Mouse (Mus musculus) thymus, adult 2 months (tissue): ENCODE data around the gene Lzts2. TPM values are rescaled to one million over a fixed set of nuclear protein-coding genes. Genes with fewer than 3 reads are reported as not detected.

Experiments
- DNase-seq: peaks from one replicate; pipeline ENCODE4 v3.0.0; 2021
- H3K27ac ChIP-seq: fragments of 200-500 bp; 2 replicates; pipeline ENCODE4 v1.5.1; 2012; ENCODE audit warnings: low read length, control low read depth; ENCODE audit not compliant: control insufficient read depth, insufficient read depth
- H3K27me3 ChIP-seq: fragments of 200-500 bp; 2 replicates; pipeline ENCODE4 v1.6.1; 2012; ENCODE audit warnings: mild to moderate bottlenecking, low read length, moderate library complexity, mixed read lengths; ENCODE audit not compliant: control insufficient read depth, insufficient read depth
- H3K36me3 ChIP-seq: fragments of 200-500 bp; 2 replicates; pipeline ENCODE4 v1.6.1; 2012; ENCODE audit warnings: mild to moderate bottlenecking, low read length, moderate library complexity; ENCODE audit not compliant: control insufficient read depth, insufficient read depth
- H3K4me1 ChIP-seq: fragments of 200-500 bp; replicated peaks from 2 replicates; pipeline ENCODE4 v1.6.1; 2012; ENCODE audit warnings: low read length; ENCODE audit not compliant: control insufficient read depth, insufficient read depth
- H3K4me3 ChIP-seq: fragments of 200-500 bp; 2 replicates; pipeline ENCODE4 v1.5.1; 2012; ENCODE audit warnings: mild to moderate bottlenecking, low read length, control low read depth, moderate library complexity; ENCODE audit not compliant: control insufficient read depth, insufficient read depth
- CTCF ChIP-seq: fragments of 200-500 bp; IDR thresholded peaks from 2 replicates; pipeline ENCODE4 v1.5.1; 2012; ENCODE audit warnings: mild to moderate bottlenecking, control low read depth, low read length, moderate library complexity, borderline replicate concordance; ENCODE audit not compliant: control insufficient read depth, poor library complexity, insufficient read depth; ENCODE audit errors: extremely low read depth
- POLR2A ChIP-seq: fragments of 200-500 bp; IDR thresholded peaks from 2 replicates; pipeline ENCODE4 v1.6.1; 2012; ENCODE audit warnings: mild to moderate bottlenecking, low read length, control low read depth, moderate library complexity; ENCODE audit not compliant: control insufficient read depth, poor library complexity, insufficient read depth; ENCODE audit errors: extremely low read depth
- WGBS: fragments of 180-500 bp; shearing (Covaris S2); methylation state at CpG from one replicate; pipeline ENCODE4 v1.1.7; 2018; 5-methylcytosine and 5-hydroxymethylcytosine counted together
- polyA plus RNA-seq: library from polyadenylated mRNA; depleted of rRNA; stranded (reverse); fragments of >200 nt; gene quantifications from 2 replicates; pipeline ENCODE4 v1.2.3, GENCODE M21; 2012; rRNA removed

Gene Lzts2
- polyA plus RNA-seq, 1 experiment = 41.2 TPM

- 83% methylated on average over 7 of the region's 7 CpGs for WGBS
Measured at GRCm38 (mm10) chr19:45067758-45068510, 53.7 kb downstream of the Lzts2 start.

DNA sequence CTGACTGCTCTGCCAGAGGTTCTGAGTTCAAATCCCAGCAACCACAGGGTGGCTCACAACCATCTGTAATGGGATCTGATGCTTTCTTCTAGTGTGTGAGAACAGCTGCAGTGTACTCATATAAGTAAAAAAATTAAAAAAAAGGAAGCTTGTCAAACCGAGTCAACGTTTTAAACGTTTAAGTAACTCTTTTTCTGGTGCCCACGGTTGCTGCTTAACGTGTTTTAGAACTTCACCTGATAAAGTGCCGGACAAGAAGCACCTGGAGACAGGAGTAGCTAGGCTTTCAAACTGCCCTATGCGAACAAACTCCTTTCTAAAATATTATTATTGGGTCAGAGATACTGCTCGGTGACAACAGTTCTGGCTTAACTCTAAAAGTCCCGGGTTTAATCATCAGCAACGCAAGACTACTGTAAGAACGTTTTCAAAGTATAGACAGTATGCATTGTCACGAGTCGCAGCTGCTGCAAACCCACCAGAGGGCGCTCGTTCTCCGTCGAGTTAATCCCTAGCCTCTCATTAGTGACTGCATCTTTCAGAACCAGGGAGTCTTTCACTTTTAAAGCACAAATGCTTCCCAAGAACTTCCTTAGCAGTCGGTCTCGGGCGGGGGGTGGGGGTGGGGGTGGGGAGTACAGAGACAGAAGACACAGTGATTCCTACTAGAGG, 59.8 kb downstream of the Lzts2 start:
- peak overlapping the region; percentile 80 for H3K4me3 ChIP-seq
- 6% methylated on average over 20 of the region's 20 CpGs for WGBS
- no peak for TF ChIP-seq POLR2A
- TF ChIP-seq CTCF = peak; percentile 17; the same call in 1 of the 2 replicates
- peaks cover 25% of the 10 kb centered on the region for H3K27me3 ChIP-seq
- DNase-seq = peak; percentile 89
- peaks cover 21% of the 10 kb centered on the region for H3K4me1 ChIP-seq
- H3K36me3 ChIP-seq = no peaks in the 10 kb centered on the region
- H3K27ac ChIP-seq = no peak overlapping the region; the same call in 1 of the 2 replicates

More at GRCm38 (mm10) chr19:45067758-45068510, 53.7 kb downstream of the Lzts2 start:
- Histone ChIP-seq H3K27me3 (no peaks in the 10 kb centered on the region), H3K4me1 (no peaks in the 10 kb centered on the region), H3K36me3 (no peaks in the 10 kb centered on the region), H3K27ac (no peak overlapping the region), H3K4me3 (no peak overlapping the region)
- no peak for TF ChIP-seq POLR2A
- TF ChIP-seq CTCF = no peak
- DNase-seq = no peak

- peak within 1 kb of the TSS; percentile 80 for H3K4me3 ChIP-seq
- under 1% methylated on average over 45 of the region's 45 CpGs for WGBS
- TF ChIP-seq CTCF = peak; percentile 47; the same call in 1 of the 2 replicates
- TF ChIP-seq POLR2A = peak; percentile 84
- H3K27me3 ChIP-seq = peaks cover 26% of the 10 kb centered on the region
- H3K27ac ChIP-seq = peak within 1 kb of the TSS; percentile 67
- no peaks in the 10 kb centered on the region for H3K36me3 ChIP-seq
- peaks cover 23% of the 10 kb centered on the region for H3K4me1 ChIP-seq
- peak; percentile 90 for DNase-seq
Measured at GRCm38 (mm10) chr19:45074580-45075322, 60.5 kb downstream of the Lzts2 start, which contains the start of gene Kazald1. Kazald1 (plus strand) TSS chr19:45075241.

GRCm38 (mm10) chr19:45075323-45076035, 61.3 kb downstream of the Lzts2 start:
- Histone ChIP-seq H3K36me3 (no peaks in the 10 kb centered on the region), H3K4me3 (peak overlapping the region; percentile 80), H3K27ac (no peak overlapping the region), H3K4me1 (peaks cover 30% of the 10 kb centered on the region), H3K27me3 (peaks cover 33% of the 10 kb centered on the region)
- DNase-seq = no peak
- WGBS = 1% methylated on average over 32 of the region's 32 CpGs
- no peak for TF ChIP-seq POLR2A
- no peak for TF ChIP-seq CTCF

GRCm38 (mm10) chr19:45076036-45076575, 61.9 kb downstream of the Lzts2 start:
- 30% methylated on average over 17 of the region's 17 CpGs for WGBS
- TF ChIP-seq CTCF (no peak), POLR2A (no peak)
- Histone ChIP-seq H3K4me3 (peak overlapping the region; percentile 80; the same call in 1 of the 2 replicates), H3K27ac (no peak overlapping the region), H3K36me3 (no peaks in the 10 kb centered on the region), H3K4me1 (peaks cover 36% of the 10 kb centered on the region), H3K27me3 (peaks cover 39% of the 10 kb centered on the region)
- no peak for DNase-seq

Other genes with a start within 250 kb of the Lzts2 start
- gene Slf2, start 83.3 kb upstream of the Lzts2 start, polyA plus RNA-seq = 98.6 and 134 TPM in 2 replicates
- 13.7 TPM in 2 replicates for gene Sema4g, start 25.3 kb upstream of the Lzts2 start, polyA plus RNA-seq
- 11.5 and 11.6 TPM in 2 replicates for gene Twnk, start 8.8 kb upstream of the Lzts2 start, polyA plus RNA-seq
- gene Mrpl43, start 8.0 kb upstream of the Lzts2 start, polyA plus RNA-seq = 121 and 137 TPM in 2 replicates
- 0.33 and 0.47 TPM in 2 replicates for gene Pdzd7, start 31.3 kb downstream of the Lzts2 start, polyA plus RNA-seq
- 46.9 and 61.1 TPM in 2 replicates for gene Sfxn3, start 33.1 kb downstream of the Lzts2 start, polyA plus RNA-seq
- gene Kazald1, start 60.8 kb downstream of the Lzts2 start, polyA plus RNA-seq = 4.6 and 7.9 TPM in 2 replicates
- 0.19 and 0.29 TPM in 2 replicates for gene Tlx1, start 136.3 kb downstream of the Lzts2 start, polyA plus RNA-seq
- gene Lbx1, start 221.4 kb downstream of the Lzts2 start, polyA plus RNA-seq = 0.06 TPM in 1 of 2 replicates, not detected in the other